Mouse (Mus musculus) left cerebral cortex, adult 18-20 months (tissue): ENCODE results near the gene Vps37b. TPM values are rescaled to one million over a fixed set of nuclear protein-coding genes. Genes with fewer than 3 reads are reported as not detected.

Experiments used
- DNase-seq, 2 experiments: peaks; one replicate each; pipeline ENCODE4 v3.0.0; 2021 to 2022; ENCODE audit warnings: low spot score in 2 of 2, mixed read lengths in 1 of 2
- total RNA-seq, 2 experiments: library from RNA; stranded (reverse); gene quantifications; 2 replicates each; pipeline ENCODE4 v1.2.3; 2021

Gene Vps37b
- total RNA-seq, 2 experiments from 2014 or later: 43.2 to 50.5 TPM

GRCm38 (mm10) chr5:124025146-124025545, 6.9 kb downstream of the Vps37b start:
- no peak for DNase-seq

GRCm38 (mm10) chr5:124024677-124025076, 7.4 kb downstream of the Vps37b start:
- DNase-seq: no peak

- no peak for DNase-seq
These were observed 9.7 kb downstream of the Vps37b start for GRCm38 (mm10) chr5:124022365-124022764.

GRCm38 (mm10) chr5:124021701-124022100, 10.4 kb downstream of the Vps37b start:
- DNase-seq: no peak

GRCm38 (mm10) chr5:124021148-124021547, 10.9 kb downstream of the Vps37b start:
- DNase-seq: no peak

GRCm38 (mm10) chr5:124019348-124020216, 12.5 kb downstream of the Vps37b start:
- peak; percentile 85 to 92 for DNase-seq

GRCm38 (mm10) chr5:124018651-124019050, 13.4 kb downstream of the Vps37b start:
- no peak for DNase-seq

- no peak for DNase-seq
These were observed 14.1 kb downstream of the Vps37b start for GRCm38 (mm10) chr5:124017941-124018340.

GRCm38 (mm10) chr5:124016291-124016821, 15.7 kb downstream of the Vps37b start:
- DNase-seq: no peak

GRCm38 (mm10) chr5:124015727-124016126, 16.3 kb downstream of the Vps37b start:
- no peak for DNase-seq

GRCm38 (mm10) chr5:124014791-124015251, 17.2 kb downstream of the Vps37b start:
- no peak for DNase-seq

GRCm38 (mm10) chr5:124014180-124014579, 17.9 kb downstream of the Vps37b start:
- no peak for DNase-seq

- no peak for DNase-seq
These were observed 18.3 kb downstream of the Vps37b start for GRCm38 (mm10) chr5:124013747-124014146.

- DNase-seq: no peak
These were observed 19.2 kb downstream of the Vps37b start for GRCm38 (mm10) chr5:124012885-124013284.

- DNase-seq: no peak
These were observed 20.1 kb downstream of the Vps37b start for GRCm38 (mm10) chr5:124011927-124012326.

- DNase-seq: no peak
These were observed 21.0 kb downstream of the Vps37b start for GRCm38 (mm10) chr5:124010910-124011655.

GRCm38 (mm10) chr5:124010077-124010476, 22.0 kb downstream of the Vps37b start:
- no peak for DNase-seq

- no peak for DNase-seq
These were observed 25.1 kb downstream of the Vps37b start for GRCm38 (mm10) chr5:124006891-124007491.

- DNase-seq: no peak
These were observed 25.8 kb downstream of the Vps37b start for GRCm38 (mm10) chr5:124006082-124006873.

GRCm38 (mm10) chr5:124005591-124005990, 26.5 kb downstream of the Vps37b start:
- DNase-seq: no peak

- no peak for DNase-seq
These were observed 26.9 kb downstream of the Vps37b start for GRCm38 (mm10) chr5:124005151-124005500.
